28 mouse cellular contexts compared by ENCODE assay signal in the genomic region with DNA sequence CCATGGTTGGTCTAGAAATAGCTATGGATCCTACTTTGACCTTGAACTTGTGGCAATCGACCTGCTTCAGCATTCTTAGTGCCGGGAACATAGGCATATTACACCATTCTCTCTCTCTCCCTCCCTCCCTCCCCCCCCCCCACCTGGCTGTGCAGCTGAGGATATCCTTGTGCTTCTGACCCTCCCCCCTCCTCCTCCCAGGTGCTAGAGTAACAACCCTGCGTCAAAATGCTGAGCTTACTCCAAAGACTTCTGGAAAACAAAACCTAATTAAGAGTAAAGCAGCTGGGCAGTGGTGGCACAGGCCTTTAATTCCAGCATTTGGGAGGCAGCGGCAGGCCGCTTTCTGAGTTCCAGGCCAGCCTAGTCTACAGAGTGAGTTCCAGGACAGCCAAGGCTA. TPM values are rescaled to one million over a fixed set of nuclear protein-coding genes. Genes with fewer than 3 reads are reported as not detected.
DNase-seq lines count a peak whose midpoint lies in the region; ATAC-seq and TF ChIP-seq lines count a peak whose summit lies in the region.
"Had no signal": no experiment of that assay in that cellular context is flagged by ENCODE, and none has a peak within 500 bp of the region (broad histone marks: within the 10 kb centered on the region; RNA-seq: fewer than 3 reads in every experiment).

No protein-coding gene starts in this region.

- peak overlapping the region; percentile 50; the same call in 1 of the 2 replicates for H3K9ac ChIP-seq in heart, embryonic 13.5 days
- peak overlapping the region; percentile 81 for H3K9ac ChIP-seq in liver, embryonic 12.5 days
- H3K9ac ChIP-seq in liver, postnatal 0 days (replicated peaks) = peak overlapping the region; percentile 83
- H3K9ac ChIP-seq: forebrain, postnatal 0 days; hindbrain, embryonic 15.5 days; kidney, embryonic 15.5 days; limb, embryonic 13.5 days had no signal

- H3K9me3 ChIP-seq in erythroblast, embryonic 14.5 days (ENCODE audit: control insufficient read depth, low read length) = no peaks in the 10 kb centered on the region
- H3K9me3 ChIP-seq in heart, embryonic 13.5 days = no peaks in the 10 kb centered on the region
- no peaks in the 10 kb centered on the region for H3K9me3 ChIP-seq in liver, embryonic 12.5 days (replicated peaks)
- no peaks in the 10 kb centered on the region for H3K9me3 ChIP-seq in liver, postnatal 0 days (ENCODE audit: low read length)
- H3K9me3 ChIP-seq: hindbrain, embryonic 15.5 days; kidney, embryonic 15.5 days; limb, embryonic 13.5 days had no signal

- H3K27ac ChIP-seq in heart, embryonic 13.5 days (replicated peaks) = no peak overlapping the region
- peak overlapping the region; percentile 100 for H3K27ac ChIP-seq in liver, embryonic 12.5 days
- H3K27ac ChIP-seq in liver, postnatal 0 days (ENCODE audit: low read depth) = peak overlapping the region; percentile 97
- H3K27ac ChIP-seq: hindbrain, embryonic 15.5 days; kidney, embryonic 15.5 days; left cerebral cortex, adult 2 months; limb, embryonic 13.5 days; macrophage had no signal

- no peak for DNase-seq in heart, postnatal 25 days (ENCODE audit: low spot score)
- peak; percentile 24 for DNase-seq in liver, postnatal 0 days
- no peak for DNase-seq in T-cell, adult 2 months (ENCODE audit: low spot score)
- DNase-seq: adrenal gland, adult 2 months; adrenal gland, postnatal 36 days; cerebellum, adult 2 months; cerebellum, postnatal 14 days; forebrain, postnatal 0 days; gastrocnemius, postnatal 10 days; heart, adult 11 months; kidney, adult 11 months; kidney, postnatal 25 days; lung, adult 2 months; lung, postnatal 10 days; midbrain, embryonic 14.5 days; right cerebral cortex, postnatal 25 days; thymus, postnatal 14 days had no signal

- no peak for TF ChIP-seq EP300 in liver, postnatal 0 days (IDR thresholded peaks at IDR 0.05; ENCODE audit: low read depth)

- H3K4me1 ChIP-seq in erythroblast, embryonic 14.5 days (ENCODE audit: control insufficient read depth) = peaks cover 95% of the 10 kb centered on the region
- H3K4me1 ChIP-seq in heart, embryonic 13.5 days = peaks cover 20% of the 10 kb centered on the region
- H3K4me1 ChIP-seq in liver, embryonic 12.5 days = peaks cover 86% of the 10 kb centered on the region
- H3K4me1 ChIP-seq in liver, postnatal 0 days (ENCODE audit: insufficient read depth) = peaks cover 29% of the 10 kb centered on the region
- H3K4me1 ChIP-seq: hindbrain, embryonic 15.5 days; kidney, embryonic 15.5 days; limb, embryonic 13.5 days had no signal

- peak overlapping the region; percentile 74 for H3K4me3 ChIP-seq in erythroblast, embryonic 14.5 days (replicated peaks)
- no peak overlapping the region for H3K4me3 ChIP-seq in heart, embryonic 13.5 days
- peak overlapping the region; percentile 34 for H3K4me3 ChIP-seq in liver, embryonic 12.5 days
- peak overlapping the region; percentile 3; the same call in 1 of the 2 replicates for H3K4me3 ChIP-seq in liver, postnatal 0 days (ENCODE audit: low read depth, low read length)
- H3K4me3 ChIP-seq: hindbrain, embryonic 15.5 days; kidney, embryonic 15.5 days; left cerebral cortex, adult 2 months; limb, embryonic 13.5 days had no signal

- H3K36me3 ChIP-seq in erythroblast, embryonic 14.5 days (ENCODE audit: control insufficient read depth) = peaks cover 70% of the 10 kb centered on the region
- H3K36me3 ChIP-seq in heart, embryonic 13.5 days = peaks cover 28% of the 10 kb centered on the region
- H3K36me3 ChIP-seq in liver, embryonic 12.5 days = peaks cover 29% of the 10 kb centered on the region
- H3K36me3 ChIP-seq in liver, postnatal 0 days (replicated peaks; ENCODE audit: insufficient read depth, low read length) = peaks cover 20% of the 10 kb centered on the region

- intact Hi-C loops in heart, postnatal 25 days (cut with DNase I) = no loop called here

- no peak for TF ChIP-seq CTCF in liver, postnatal 0 days (IDR thresholded peaks at IDR 0.05; ENCODE audit: low read depth)

- H3K27me3 ChIP-seq in erythroblast, embryonic 14.5 days (ENCODE audit: control insufficient read depth) = no peaks in the 10 kb centered on the region
- no peaks in the 10 kb centered on the region for H3K27me3 ChIP-seq in heart, embryonic 13.5 days (replicated peaks)
- H3K27me3 ChIP-seq in liver, embryonic 12.5 days (replicated peaks) = no peaks in the 10 kb centered on the region
- H3K27me3 ChIP-seq in liver, postnatal 0 days (ENCODE audit: insufficient read depth, low read length) = no peaks in the 10 kb centered on the region
- H3K27me3 ChIP-seq: hindbrain, embryonic 15.5 days; kidney, embryonic 15.5 days; limb, embryonic 13.5 days had no signal

- no peak overlapping the region for H3K4me2 ChIP-seq in heart, embryonic 13.5 days
- H3K4me2 ChIP-seq in liver, embryonic 12.5 days = peak overlapping the region; percentile 81
- H3K4me2 ChIP-seq in liver, postnatal 0 days (ENCODE audit: low read depth, low read length) = peak overlapping the region; percentile 76
- H3K4me2 ChIP-seq: hindbrain, embryonic 15.5 days; kidney, embryonic 15.5 days; limb, embryonic 13.5 days had no signal

- ATAC-seq in erythroblast, adult 5-6 weeks (replicated peaks; ENCODE audit: low FRiP score, poor library complexity, severe bottlenecking) = no peak
- no peak for ATAC-seq in heart, embryonic 13.5 days (ENCODE audit: extremely low read depth, insufficient number of reproducible peaks, low FRiP score, low TSS enrichment)
- no peak for ATAC-seq in liver, embryonic 12.5 days
- ATAC-seq in liver, postnatal 0 days = no peak
- no peak for ATAC-seq in monocyte, adult 5-6 weeks (replicated peaks; ENCODE audit: insufficient number of reproducible peaks, low FRiP score, low TSS enrichment, poor library complexity, severe bottlenecking)
- ATAC-seq: forebrain, postnatal 0 days; inflammation-experienced regulatory T-cells, adult 6 months had no signal

- 70% methylated on average over 5 of the region's 5 CpGs for WGBS in heart, embryonic 13.5 days
- 25% methylated on average over 5 of the region's 5 CpGs for WGBS in liver, embryonic 12.5 days (ENCODE audit: insufficient replicate concordance)
- 39% methylated on average over 5 of the region's 5 CpGs for WGBS in liver, postnatal 0 days (ENCODE audit: insufficient replicate concordance)

RNA-seq across cellular contexts. Expression of gene Eral1, which starts 11.1 kb away (rescaled TPM):
- polyA plus RNA-seq in erythroblast, embryonic 14.5 days (2012) = 0.14 and 0.29 TPM in 2 replicates
- 3.7 and 7.7 TPM in 2 replicates for total RNA-seq in erythroblast, adult 5-6 weeks (2015; ENCODE audit: low replicate concordance)
- total RNA-seq in erythroblast, adult 5-6 weeks (2017; ENCODE audit: low replicate concordance) = 3.9 and 7.0 TPM in 2 replicates
- polyA plus RNA-seq in heart, embryonic 13.5 days (2015; fragmentation: Nextera tagmentation; extraction: Ambion mirVana) = 23.6 and 24.3 TPM in 2 replicates
- total RNA-seq in heart, postnatal 25 days (2021) = 10 to 100 TPM; 25.7 to 27.6 TPM
- polyA plus RNA-seq in liver, embryonic 12.5 days (2016; fragmentation: Nextera tagmentation; extraction: Ambion mirVana) = 23.2 and 25.5 TPM in 2 replicates
- polyA plus RNA-seq in liver, postnatal 0 days (2015; fragmentation: Nextera tagmentation; extraction: Ambion mirVana) = 9.3 and 10.6 TPM in 2 replicates
- 7.1 to 17.9 TPM (median 16.5 TPM) in 3 replicates for total RNA-seq in monocyte, adult 5-6 weeks (2017)

RNA-seq across cellular contexts. Expression of gene Fam222b, which starts 25.3 kb away (rescaled TPM):
- 0.77 and 0.78 TPM in 2 replicates for polyA plus RNA-seq in erythroblast, embryonic 14.5 days (2012)
- total RNA-seq in erythroblast, adult 5-6 weeks (2015; ENCODE audit: low replicate concordance) = 10.2 and 14.8 TPM in 2 replicates
- total RNA-seq in erythroblast, adult 5-6 weeks (2017; ENCODE audit: low replicate concordance) = 1.4 and 3.7 TPM in 2 replicates
- polyA plus RNA-seq in heart, embryonic 13.5 days (2015; fragmentation: Nextera tagmentation; extraction: Ambion mirVana) = 16.5 and 17.7 TPM in 2 replicates
- 10 to 100 TPM; 10.8 to 12.3 TPM for total RNA-seq in heart, postnatal 25 days (2021)
- polyA plus RNA-seq in liver, embryonic 12.5 days (2016; fragmentation: Nextera tagmentation; extraction: Ambion mirVana) = 6.0 and 6.7 TPM in 2 replicates
- polyA plus RNA-seq in liver, postnatal 0 days (2015; fragmentation: Nextera tagmentation; extraction: Ambion mirVana) = 5.9 and 7.5 TPM in 2 replicates
- 3.6 to 7.9 TPM (median 4.4 TPM) in 3 replicates for total RNA-seq in monocyte, adult 5-6 weeks (2017)

RNA-seq across cellular contexts. Expression of gene Flot2, which starts 31.4 kb away (rescaled TPM):
- 4.8 and 5.4 TPM in 2 replicates for polyA plus RNA-seq in erythroblast, embryonic 14.5 days (2012)
- total RNA-seq in erythroblast, adult 5-6 weeks (2015; ENCODE audit: low replicate concordance) = 14.2 and 31.5 TPM in 2 replicates
- 22.5 and 24.7 TPM in 2 replicates for total RNA-seq in erythroblast, adult 5-6 weeks (2017; ENCODE audit: low replicate concordance)
- polyA plus RNA-seq in heart, embryonic 13.5 days (2015; fragmentation: Nextera tagmentation; extraction: Ambion mirVana) = 71.8 and 83.9 TPM in 2 replicates
- 10 to 100 TPM; 59.3 to 61.2 TPM for total RNA-seq in heart, postnatal 25 days (2021)
- polyA plus RNA-seq in liver, embryonic 12.5 days (2016; fragmentation: Nextera tagmentation; extraction: Ambion mirVana) = 31.7 and 32.0 TPM in 2 replicates
- 23.1 and 25.9 TPM in 2 replicates for polyA plus RNA-seq in liver, postnatal 0 days (2015; fragmentation: Nextera tagmentation; extraction: Ambion mirVana)
- 18.5 to 34.4 TPM (median 28.9 TPM) in 3 replicates for total RNA-seq in monocyte, adult 5-6 weeks (2017)

RNA-seq across cellular contexts. Expression of gene Dhrs13, which starts 37.0 kb away (rescaled TPM):
- polyA plus RNA-seq in erythroblast, embryonic 14.5 days (2012) = 4.7 and 5.1 TPM in 2 replicates
- 3.1 and 6.0 TPM in 2 replicates for total RNA-seq in erythroblast, adult 5-6 weeks (2015; ENCODE audit: low replicate concordance)
- 1.5 and 3.6 TPM in 2 replicates for total RNA-seq in erythroblast, adult 5-6 weeks (2017; ENCODE audit: low replicate concordance)
- 13.2 and 14.1 TPM in 2 replicates for polyA plus RNA-seq in heart, embryonic 13.5 days (2015; fragmentation: Nextera tagmentation; extraction: Ambion mirVana)
- total RNA-seq in heart, postnatal 25 days (2021) = 1 to 10 TPM; 3.2 to 4.4 TPM
- polyA plus RNA-seq in liver, embryonic 12.5 days (2016; fragmentation: Nextera tagmentation; extraction: Ambion mirVana) = 25.4 and 26.4 TPM in 2 replicates
- 9.2 and 10.6 TPM in 2 replicates for polyA plus RNA-seq in liver, postnatal 0 days (2015; fragmentation: Nextera tagmentation; extraction: Ambion mirVana)
- 0.39 to 0.86 TPM in 2 of 3 replicates, not detected in the other for total RNA-seq in monocyte, adult 5-6 weeks (2017)
